Mouse (Mus musculus) kidney, postnatal 0 days (tissue): Measurements from ENCODE around the gene Uchl3. TPM values are rescaled to one million over a fixed set of nuclear protein-coding genes. Genes with fewer than 3 reads are reported as not detected.

ENCODE experiments used
- ATAC-seq: fragments of 200-750 bp; cut with Nextera tagmentation; replicated peaks from 2 replicates; pipeline ENCODE4 v1.8.0; 2017; ENCODE audit warnings: low read depth, moderate number of reproducible peaks, moderate TSS enrichment, moderate library complexity; ENCODE audit not compliant: low FRiP score
- DNase-seq: peaks from one replicate; pipeline ENCODE4 v3.0.0-alpha.2; 2016; ENCODE audit warnings: low spot score
- H3K27ac ChIP-seq: fragments of 300-500 bp; sonication (generic); 2 replicates; pipeline ENCODE4 v1.5.1; 2014; ENCODE audit warnings: mild to moderate bottlenecking
- H3K27me3 ChIP-seq: fragments of 300-500 bp; sonication (generic); 2 replicates; pipeline ENCODE4 v1.6.1; 2014; ENCODE audit warnings: low read length, mixed read lengths; ENCODE audit not compliant: insufficient read depth
- H3K36me3 ChIP-seq: fragments of 300-500 bp; sonication (generic); 2 replicates; pipeline ENCODE4 v1.6.1; 2014; ENCODE audit warnings: low read length, mixed read lengths; ENCODE audit not compliant: insufficient read depth
- H3K4me1 ChIP-seq: fragments of 300-500 bp; sonication (generic); replicated peaks from 2 replicates; pipeline ENCODE4 v1.6.1; 2014; ENCODE audit warnings: antibody characterized with exemption, low read length, mixed read lengths; ENCODE audit not compliant: insufficient read depth
- H3K4me2 ChIP-seq: fragments of 300-500 bp; sonication (generic); 2 replicates; pipeline ENCODE4 v1.6.1; 2014; ENCODE audit warnings: mild to moderate bottlenecking, low read length, moderate library complexity, mixed read lengths
- H3K4me3 ChIP-seq: fragments of 300-500 bp; sonication (generic); replicated peaks from 2 replicates; pipeline ENCODE4 v1.5.1; 2014; ENCODE audit warnings: low read depth, low read length
- H3K9ac ChIP-seq: fragments of 300-500 bp; sonication (generic); 2 replicates; pipeline ENCODE4 v1.6.1; 2014; ENCODE audit warnings: low read depth, low read length
- H3K9me3 ChIP-seq: fragments of 300-500 bp; sonication (generic); replicated peaks from 2 replicates; pipeline ENCODE4 v1.6.1; 2016; ENCODE audit warnings: low read length, inconsistent platforms, mixed read lengths
- CTCF ChIP-seq: IDR thresholded peaks from 2 replicates; pipeline ENCODE4 v1.5.1; 2016; ENCODE audit warnings: antibody characterized with exemption, low read depth, mild to moderate bottlenecking, moderate library complexity
- WGBS: fragments of 180-500 bp; shearing (Covaris S2); extraction: QIAGEN DNeasy Blood & Tissue Kit; methylation state at CpG from one replicate; pipeline ENCODE4 v1.1.7; 2014; 5-methylcytosine and 5-hydroxymethylcytosine counted together
- polyA plus RNA-seq: library from polyadenylated mRNA; unstranded; fragments of >200 nt; fragmentation: Nextera tagmentation; extraction: Ambion mirVana; gene quantifications from 2 replicates; pipeline ENCODE4 v1.2.1, GENCODE M21; 2015

The Uchl3 gene
- 132 and 135 TPM in 2 replicates for polyA plus RNA-seq

GRCm38 (mm10) chr14:101653581-101654525 lies at the start of gene Uchl3:
Uchl3 (plus strand) TSS chr14:101653967.
- peak within 1 kb of the TSS; percentile 90 for H3K4me3 ChIP-seq
- no peaks in the 10 kb centered on the region for H3K36me3 ChIP-seq
- TF ChIP-seq CTCF = peak; percentile 97
- H3K27ac ChIP-seq = peak within 1 kb of the TSS; percentile 60
- H3K9ac ChIP-seq = peak within 1 kb of the TSS; percentile 71
- no peaks in the 10 kb centered on the region for H3K9me3 ChIP-seq
- no peaks in the 10 kb centered on the region for H3K27me3 ChIP-seq
- under 1% methylated on average over 71 of the region's 81 CpGs for WGBS
- peak; percentile 92 for ATAC-seq
- DNase-seq = peak; percentile 96
- peak within 1 kb of the TSS; percentile 97 for H3K4me2 ChIP-seq
- peaks cover 4% of the 10 kb centered on the region; the same call in 1 of the 2 replicates for H3K4me1 ChIP-seq

- Histone ChIP-seq H3K4me1 (peaks cover 11% of the 10 kb centered on the region; the same call in 1 of the 2 replicates), H3K9ac (no peak overlapping the region), H3K9me3 (no peaks in the 10 kb centered on the region), H3K27ac (no peak overlapping the region), H3K4me2 (0 out of 2 replicates have a peak overlapping the region, but pooled peaks have one; percentile 1), H3K36me3 (no peaks in the 10 kb centered on the region), H3K27me3 (no peaks in the 10 kb centered on the region), H3K4me3 (no peak overlapping the region)
- ATAC-seq (no peak), DNase-seq (peak; percentile 66)
- 75% methylated on average over 2 of the region's 2 CpGs for WGBS
- TF ChIP-seq CTCF = peak; percentile 63
These were observed 47.9 kb upstream of the Uchl3 start for GRCm38 (mm10) chr14:101605843-101606242.

GRCm38 (mm10) chr14:101607631-101608518 lies 45.9 kb upstream of the Uchl3 start:
- H3K27ac ChIP-seq = peak overlapping the region; percentile 77
- ATAC-seq (peak; percentile 55), DNase-seq (peak; percentile 59)
- no peak for TF ChIP-seq CTCF
- no peaks in the 10 kb centered on the region for H3K9me3 ChIP-seq
- peak overlapping the region; percentile 65 for H3K9ac ChIP-seq
- H3K4me3 ChIP-seq = peak overlapping the region; percentile 78
- H3K27me3 ChIP-seq = no peaks in the 10 kb centered on the region
- H3K36me3 ChIP-seq = no peaks in the 10 kb centered on the region
- peaks cover 8% of the 10 kb centered on the region; the same call in 1 of the 2 replicates for H3K4me1 ChIP-seq
- WGBS = under 1% methylated on average over 55 of the region's 62 CpGs
- peak overlapping the region; percentile 100 for H3K4me2 ChIP-seq

GRCm38 (mm10) chr14:101608519-101609368 lies 45.0 kb upstream of the Uchl3 start, which contains the start of gene Tbc1d4:
Tbc1d4 (minus strand) TSS chr14:101609191.
- Histone ChIP-seq H3K9ac (peak within 1 kb of the TSS; percentile 65), H3K9me3 (no peaks in the 10 kb centered on the region), H3K36me3 (no peaks in the 10 kb centered on the region), H3K4me2 (peak within 1 kb of the TSS; percentile 100), H3K27ac (peak within 1 kb of the TSS; percentile 77), H3K27me3 (no peaks in the 10 kb centered on the region), H3K4me1 (peaks cover 5% of the 10 kb centered on the region; the same call in 1 of the 2 replicates), H3K4me3 (peak within 1 kb of the TSS; percentile 78)
- DNase-seq = peak; percentile 91
- ATAC-seq = peak; percentile 92
- under 1% methylated on average over 62 of the region's 62 CpGs for WGBS
- TF ChIP-seq CTCF = peak; percentile 82

- TF ChIP-seq CTCF = 0 out of 2 replicates have a peak, but pooled peaks have one; percentile 5
- Histone ChIP-seq H3K4me3 (no peak overlapping the region), H3K27ac (no peak overlapping the region), H3K36me3 (no peaks in the 10 kb centered on the region), H3K27me3 (no peaks in the 10 kb centered on the region), H3K9ac (no peak overlapping the region), H3K9me3 (no peaks in the 10 kb centered on the region), H3K4me2 (no peak overlapping the region), H3K4me1 (peaks cover 5% of the 10 kb centered on the region; the same call in 1 of the 2 replicates)
- DNase-seq = no peak
- 82% methylated on average over 10 of the region's 10 CpGs for WGBS
- ATAC-seq = no peak
These were observed 43.1 kb upstream of the Uchl3 start for GRCm38 (mm10) chr14:101610701-101611100.
